Mouse (Mus musculus): ENCODE data around the gene Clec12a. TPM values are rescaled to one million over a fixed set of nuclear protein-coding genes. Genes with fewer than 3 reads are reported as not detected.
"Not testable (repeated sequence)": the region's sequence is repeated elsewhere in the genome, so short reads cannot be mapped to it uniquely, and the experiment has no call there.

The Clec12a gene
- under 1 TPM; 0.26 to 0.52 TPM for total RNA-seq (2021)
- long read RNA-seq, experiment 1 = 0 reads
- long read RNA-seq, experiment 2 = 0 reads

GRCm38 (mm10) chr6:129342391-129342790, at the start of gene Clec12a:
TSS of gene Clec12a (plus strand) at chr6:129342691.
- H3K4me3 ChIP-seq; H3K27ac ChIP-seq; intact Hi-C loops (cut with DNase I); DNase-seq (ENCODE audit: extremely low spot score in 1 of 2, low spot score in 2 of 2): not testable (repeated sequence)

GRCm38 (mm10) chr6:129304180-129304579, 38.3 kb upstream of the Clec12a start:
- Histone ChIP-seq H3K4me3 (no peak overlapping the region), H3K27ac (no peak overlapping the region)
- no peak for TF ChIP-seq CTCF (IDR thresholded peaks at IDR 0.05)
- intact Hi-C loops (cut with DNase I) = no loop called here
- DNase-seq (ENCODE audit: extremely low spot score in 1 of 2, low spot score in 2 of 2) = no peak

- intact Hi-C loops (cut with DNase I) = no loop called here
- TF ChIP-seq CTCF (IDR thresholded peaks at IDR 0.05) = no peak
- H3K27ac ChIP-seq = no peak overlapping the region
- H3K4me3 ChIP-seq = no peak overlapping the region
- DNase-seq (ENCODE audit: extremely low spot score in 1 of 2, low spot score in 2 of 2) = no peak
Observed at GRCm38 (mm10) chr6:129312499-129312898, 30.0 kb upstream of the Clec12a start.

GRCm38 (mm10) chr6:129314655-129315168, 27.8 kb upstream of the Clec12a start:
- no peak for TF ChIP-seq CTCF (IDR thresholded peaks at IDR 0.05)

GRCm38 (mm10) chr6:129315698-129316097, 26.8 kb upstream of the Clec12a start:
- Histone ChIP-seq H3K27ac (no peak overlapping the region), H3K4me3 (no peak overlapping the region)
- no peak for DNase-seq (ENCODE audit: extremely low spot score in 1 of 2, low spot score in 2 of 2)
- intact Hi-C loops (cut with DNase I) = no loop called here
- no peak for TF ChIP-seq CTCF (IDR thresholded peaks at IDR 0.05)

More at GRCm38 (mm10) chr6:129314655-129315168, 27.8 kb upstream of the Clec12a start:
- no peak overlapping the region for H3K4me3 ChIP-seq
- intact Hi-C loops (cut with DNase I) = no loop called here
- H3K27ac ChIP-seq = no peak overlapping the region
- no peak for DNase-seq (ENCODE audit: extremely low spot score in 1 of 2, low spot score in 2 of 2)

GRCm38 (mm10) chr6:129316463-129316862, 26.0 kb upstream of the Clec12a start:
- no peak overlapping the region for H3K27ac ChIP-seq
- intact Hi-C loops (cut with DNase I) = no loop called here
- no peak for DNase-seq (ENCODE audit: extremely low spot score in 1 of 2, low spot score in 2 of 2)
- TF ChIP-seq CTCF (IDR thresholded peaks at IDR 0.05) = no peak
- H3K4me3 ChIP-seq = no peak overlapping the region

- no peak for TF ChIP-seq CTCF (IDR thresholded peaks at IDR 0.05)
- Histone ChIP-seq H3K27ac (no peak overlapping the region), H3K4me3 (no peak overlapping the region)
- no peak for DNase-seq (ENCODE audit: extremely low spot score in 1 of 2, low spot score in 2 of 2)
- intact Hi-C loops (cut with DNase I) = no loop called here
Observed at GRCm38 (mm10) chr6:129318395-129318794, 24.1 kb upstream of the Clec12a start.

GRCm38 (mm10) chr6:129319331-129319730, 23.2 kb upstream of the Clec12a start:
- no peak overlapping the region for H3K27ac ChIP-seq
- no peak for DNase-seq (ENCODE audit: extremely low spot score in 1 of 2, low spot score in 2 of 2)
- no peak overlapping the region for H3K4me3 ChIP-seq
- intact Hi-C loops (cut with DNase I) = no loop called here
- TF ChIP-seq CTCF (IDR thresholded peaks at IDR 0.05) = no peak

GRCm38 (mm10) chr6:129326016-129326415, 16.5 kb upstream of the Clec12a start:
- Histone ChIP-seq H3K27ac (no peak overlapping the region), H3K4me3 (no peak overlapping the region)
- intact Hi-C loops (cut with DNase I) = no loop called here
- TF ChIP-seq CTCF (IDR thresholded peaks at IDR 0.05) = peak; percentile 13
- DNase-seq (ENCODE audit: extremely low spot score in 1 of 2, low spot score in 2 of 2) = no peak

- no peak overlapping the region for H3K27ac ChIP-seq
- DNase-seq (ENCODE audit: extremely low spot score in 1 of 2, low spot score in 2 of 2) = no peak
- no peak overlapping the region for H3K4me3 ChIP-seq
- TF ChIP-seq CTCF (IDR thresholded peaks at IDR 0.05) = no peak
- intact Hi-C loops (cut with DNase I) = no loop called here
Observed at GRCm38 (mm10) chr6:129326568-129327150, 15.8 kb upstream of the Clec12a start.

- no peak for DNase-seq (ENCODE audit: extremely low spot score in 1 of 2, low spot score in 2 of 2)
- no peak within 1 kb of the TSS for H3K27ac ChIP-seq
- intact Hi-C loops (cut with DNase I) = no loop called here
- no peak within 1 kb of the TSS for H3K4me3 ChIP-seq
- no peak for TF ChIP-seq CTCF (IDR thresholded peaks at IDR 0.05)
Observed at GRCm38 (mm10) chr6:129331610-129332009, 10.9 kb upstream of the Clec12a start, which contains the start of gene 4922502D21Rik. TSS of gene 4922502D21Rik (minus strand) at chr6:129331796.

GRCm38 (mm10) chr6:129333674-129334078, 8.8 kb upstream of the Clec12a start:
- peak; percentile 29 to 36 for DNase-seq (ENCODE audit: extremely low spot score in 1 of 2, low spot score in 2 of 2)
- Histone ChIP-seq H3K4me3 (no peak overlapping the region), H3K27ac (no peak overlapping the region)
- TF ChIP-seq CTCF (IDR thresholded peaks at IDR 0.05) = peak; percentile 51
- intact Hi-C loops (cut with DNase I) = no loop called here

- Histone ChIP-seq H3K4me3 (no peak overlapping the region), H3K27ac (no peak overlapping the region)
- intact Hi-C loops (cut with DNase I) = no loop called here
- no peak for DNase-seq (ENCODE audit: extremely low spot score in 1 of 2, low spot score in 2 of 2)
- TF ChIP-seq CTCF (IDR thresholded peaks at IDR 0.05) = no peak
Observed at GRCm38 (mm10) chr6:129337751-129338150, 4.7 kb upstream of the Clec12a start.
